In genomic region chr7:49272445-49273439, GRCm38 (mm10) we compare ENCODE assay signal across 8 mouse cellular contexts.
DNase-seq lines count a peak whose midpoint lies in the region; ATAC-seq and TF ChIP-seq lines count a peak whose summit lies in the region.

No protein-coding gene starts in this region.

- no peak overlapping the region for H3K9ac ChIP-seq in embryonic facial prominence, embryonic 11.5 days (replicated peaks; ENCODE audit: low read length)
- H3K9ac ChIP-seq in intestine, postnatal 0 days (ENCODE audit: low read depth, low read length): no peak overlapping the region
- H3K9ac ChIP-seq in midbrain, embryonic 14.5 days (replicated peaks; ENCODE audit: low read length): peak overlapping the region; percentile 29; the same call in 1 of the 2 replicates

- TF ChIP-seq POLR2A in small intestine, adult 2 months (IDR thresholded peaks at IDR 0.05; ENCODE audit: low read depth, low read length): no peak

- WGBS in embryonic facial prominence, embryonic 11.5 days: 17% methylated on average over 16 of the region's 16 CpGs
- WGBS in intestine, postnatal 0 days: 32% methylated on average over 16 of the region's 16 CpGs
- WGBS in midbrain, embryonic 14.5 days: 19% methylated on average over 16 of the region's 16 CpGs
- 38% methylated on average over 16 of the region's 16 CpGs for WGBS in small intestine, adult 2 months

- no peaks in the 10 kb centered on the region for H3K9me3 ChIP-seq in embryonic facial prominence, embryonic 11.5 days (replicated peaks; ENCODE audit: control insufficient read depth, low read length)
- H3K9me3 ChIP-seq in intestine, postnatal 0 days (ENCODE audit: control insufficient read depth): no peaks in the 10 kb centered on the region
- no peaks in the 10 kb centered on the region for H3K9me3 ChIP-seq in midbrain, embryonic 14.5 days (ENCODE audit: control insufficient read depth, low read length)

- intact Hi-C loops in left cerebral cortex, postnatal 25 days (cut with DNase I): loop anchor here (1.0 kb wide), 2 partner anchors 22 to 140 kb away; no protein-coding TSS in a partner anchor

- no peak overlapping the region for H3K27ac ChIP-seq in embryonic facial prominence, embryonic 11.5 days (replicated peaks; ENCODE audit: low read depth, low read length)
- no peak overlapping the region for H3K27ac ChIP-seq in intestine, postnatal 0 days (ENCODE audit: low read depth, low read length)
- no peak overlapping the region for H3K27ac ChIP-seq in midbrain, embryonic 14.5 days (replicated peaks; ENCODE audit: low read depth, low read length)
- H3K27ac ChIP-seq in small intestine, adult 2 months (ENCODE audit: insufficient read depth, low read depth, low read length): no peak overlapping the region

- no peaks in the 10 kb centered on the region for H3K27me3 ChIP-seq in embryonic facial prominence, embryonic 11.5 days (ENCODE audit: control insufficient read depth, insufficient read depth, low read length)
- H3K27me3 ChIP-seq in intestine, postnatal 0 days (replicated peaks; ENCODE audit: control insufficient read depth, insufficient read depth, low read length): no peaks in the 10 kb centered on the region
- H3K27me3 ChIP-seq in midbrain, embryonic 14.5 days (ENCODE audit: control insufficient read depth, insufficient read depth, low read length): no peaks in the 10 kb centered on the region
- no peaks in the 10 kb centered on the region for H3K27me3 ChIP-seq in small intestine, adult 2 months (ENCODE audit: control insufficient read depth, insufficient read depth, low read length)

- peak; percentile 53 to 57 for DNase-seq in urinary bladder, adult 18-20 months (ENCODE audit: low spot score in 2 of 2)
- no peak for DNase-seq in urinary bladder, postnatal 10 days (ENCODE audit: low spot score)
- peak; percentile 90 for DNase-seq in embryonic facial prominence, embryonic 11.5 days (ENCODE audit: low spot score)
- peak; percentile 96 for DNase-seq in heart, adult 11 months
- DNase-seq in left cerebral cortex, postnatal 25 days (ENCODE audit: low spot score in 2 of 2): peak; percentile 85 to 89
- DNase-seq in midbrain, embryonic 14.5 days: peak; percentile 94

- TF ChIP-seq CTCF in intestine, postnatal 0 days (IDR thresholded peaks at IDR 0.05; ENCODE audit: low read depth): peak; percentile 97
- TF ChIP-seq CTCF in small intestine, adult 2 months (IDR thresholded peaks at IDR 0.05; ENCODE audit: extremely low read depth, insufficient read length, insufficient replicate concordance, low read depth, low read length): peak; percentile 85

- no peaks in the 10 kb centered on the region; the same call in 1 of the 2 replicates for H3K4me1 ChIP-seq in embryonic facial prominence, embryonic 11.5 days (ENCODE audit: control insufficient read depth, insufficient read depth, low read length)
- H3K4me1 ChIP-seq in intestine, postnatal 0 days (replicated peaks; ENCODE audit: control insufficient read depth, insufficient read depth, low read length): no peaks in the 10 kb centered on the region
- peaks cover 8% of the 10 kb centered on the region; the same call in 1 of the 2 replicates for H3K4me1 ChIP-seq in midbrain, embryonic 14.5 days (ENCODE audit: control insufficient read depth, insufficient read depth, low read length)
- 0 out of 2 replicates have a peak, but pooled peaks cover 2% of the 10 kb centered on the region for H3K4me1 ChIP-seq in small intestine, adult 2 months (ENCODE audit: control insufficient read depth, insufficient read depth, insufficient read length, low read length)

- H3K36me3 ChIP-seq in embryonic facial prominence, embryonic 11.5 days (replicated peaks; ENCODE audit: control insufficient read depth, insufficient read depth, low read depth, low read length): no peaks in the 10 kb centered on the region
- no peaks in the 10 kb centered on the region for H3K36me3 ChIP-seq in intestine, postnatal 0 days (ENCODE audit: control insufficient read depth, insufficient read depth)
- H3K36me3 ChIP-seq in midbrain, embryonic 14.5 days (ENCODE audit: control insufficient read depth, insufficient read depth, low read length): no peaks in the 10 kb centered on the region
- H3K36me3 ChIP-seq in small intestine, adult 2 months (ENCODE audit: control insufficient read depth, insufficient read depth, low read length): no peaks in the 10 kb centered on the region

- ATAC-seq in embryonic facial prominence, embryonic 11.5 days (replicated peaks; ENCODE audit: insufficient number of reproducible peaks, low FRiP score, low TSS enrichment, low read depth): 0 out of 2 replicates have a peak, but pooled peaks have one; percentile 49
- peak; percentile 32; the same call in 1 of the 2 replicates for ATAC-seq in intestine, postnatal 0 days
- ATAC-seq in midbrain, embryonic 14.5 days (ENCODE audit: low FRiP score, low TSS enrichment): 0 out of 2 replicates have a peak, but pooled peaks have one; percentile 53

- H3K4me3 ChIP-seq in embryonic facial prominence, embryonic 11.5 days (ENCODE audit: low read depth, low read length): no peak overlapping the region
- H3K4me3 ChIP-seq in intestine, postnatal 0 days (ENCODE audit: low read depth, low read length): no peak overlapping the region
- no peak overlapping the region for H3K4me3 ChIP-seq in midbrain, embryonic 14.5 days (replicated peaks; ENCODE audit: low read depth, low read length)
- H3K4me3 ChIP-seq in small intestine, adult 2 months (ENCODE audit: low read depth, low read length): no peak overlapping the region

- H3K4me2 ChIP-seq in embryonic facial prominence, embryonic 11.5 days (ENCODE audit: low read depth, low read length): no peak overlapping the region
- H3K4me2 ChIP-seq in intestine, postnatal 0 days (replicated peaks; ENCODE audit: low read depth): no peak overlapping the region
- H3K4me2 ChIP-seq in midbrain, embryonic 14.5 days (ENCODE audit: low read length): no peak overlapping the region
